Mouse (Mus musculus) liver, embryonic 13.5 days (tissue): Measurements from ENCODE around the gene Fnbp1. TPM values are rescaled to one million over a fixed set of nuclear protein-coding genes. Genes with fewer than 3 reads are reported as not detected.

Experiments used
- ATAC-seq: fragments of 200-750 bp; cut with Nextera tagmentation; 2 replicates; pipeline ENCODE4 v1.8.0; 2017; ENCODE audit warnings: low read depth, mild to moderate bottlenecking, moderate number of reproducible peaks, moderate library complexity
- DNase-seq: peaks from one replicate; pipeline ENCODE4 v3.0.0; 2022
- H3K27ac ChIP-seq: fragments of 300-500 bp; sonication (generic); 2 replicates; pipeline ENCODE4 v1.5.1; 2015; ENCODE audit warnings: moderate library complexity, mild to moderate bottlenecking, inconsistent platforms
- H3K27me3 ChIP-seq: fragments of 300-500 bp; sonication (generic); 2 replicates; pipeline ENCODE4 v1.6.1; 2015; ENCODE audit warnings: mild to moderate bottlenecking, inconsistent platforms
- H3K36me3 ChIP-seq: fragments of 300-500 bp; sonication (generic); 2 replicates; pipeline ENCODE4 v1.6.1; 2015; ENCODE audit warnings: mild to moderate bottlenecking, inconsistent platforms
- H3K4me1 ChIP-seq: fragments of 300-500 bp; sonication (generic); replicated peaks from 2 replicates; pipeline ENCODE4 v1.6.1; 2015; ENCODE audit warnings: inconsistent platforms
- H3K4me2 ChIP-seq: fragments of 300-500 bp; sonication (generic); 2 replicates; pipeline ENCODE4 v1.6.1; 2015; ENCODE audit warnings: inconsistent platforms, mild to moderate bottlenecking, moderate library complexity
- H3K4me3 ChIP-seq: fragments of 300-500 bp; sonication (generic); replicated peaks from 2 replicates; pipeline ENCODE4 v1.5.1; 2015; ENCODE audit warnings: mild to moderate bottlenecking, inconsistent platforms
- H3K9ac ChIP-seq: fragments of 300-500 bp; sonication (generic); 2 replicates; pipeline ENCODE4 v1.6.1; 2015; ENCODE audit warnings: mild to moderate bottlenecking, inconsistent platforms
- H3K9me3 ChIP-seq: fragments of 300-500 bp; sonication (generic); replicated peaks from 2 replicates; pipeline ENCODE4 v1.6.1; 2016; ENCODE audit warnings: inconsistent platforms
- WGBS: fragments of 180-500 bp; shearing (Covaris S2); methylation state at CpG from one replicate; pipeline ENCODE4 v1.1.7; 2015; ENCODE audit not compliant: insufficient replicate concordance; 5-methylcytosine and 5-hydroxymethylcytosine counted together
- polyA plus RNA-seq: library from polyadenylated mRNA; unstranded; fragments of >200 nt; fragmentation: Nextera tagmentation; extraction: Ambion mirVana; gene quantifications from 2 replicates; pipeline ENCODE4 v1.2.1, GENCODE M21; 2015

Fnbp1 gene
- polyA plus RNA-seq, 1 experiment from 2014 or later = 5.7 TPM

DNA sequence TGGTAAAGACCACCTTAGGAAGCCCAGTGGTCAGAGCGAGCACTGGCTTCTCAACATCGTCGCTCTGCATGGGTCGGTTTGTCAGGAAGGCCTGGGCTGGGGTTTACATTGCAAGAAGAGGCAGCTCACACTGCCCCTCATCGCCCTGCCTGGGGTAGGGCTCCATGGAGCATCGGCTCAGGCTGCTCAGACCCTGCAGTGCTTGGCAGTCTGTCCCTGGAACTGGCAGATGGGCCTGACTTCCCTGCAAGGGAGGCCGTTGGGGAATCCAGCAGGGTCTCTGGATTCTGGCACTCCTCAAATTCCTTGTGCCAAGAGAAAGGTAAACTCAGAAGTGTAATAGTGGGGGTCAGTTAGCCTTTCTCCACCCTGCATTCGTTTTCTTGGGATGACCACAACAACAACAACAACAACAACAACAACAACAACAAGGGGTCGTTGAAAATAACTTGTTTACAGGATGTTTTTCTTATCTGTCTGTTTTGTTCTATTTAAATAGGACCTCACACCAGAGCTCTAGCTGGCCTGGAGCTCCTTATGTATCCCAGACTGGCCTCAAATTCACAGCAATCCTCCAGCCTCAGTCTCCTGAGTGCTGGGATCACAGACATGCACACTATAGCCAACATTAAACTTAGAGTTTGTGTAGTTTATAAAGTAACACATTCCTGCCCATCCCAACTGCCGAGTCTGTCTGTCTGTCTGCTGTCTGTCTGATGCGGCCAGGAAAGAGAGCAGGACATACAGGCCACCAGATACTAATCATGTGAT, 75.6 kb downstream of the Fnbp1 start:
- WGBS = 75% methylated on average over 11 of the region's 11 CpGs
- Histone ChIP-seq H3K4me1 (peaks cover 38% of the 10 kb centered on the region), H3K27ac (no peak overlapping the region), H3K27me3 (no peaks in the 10 kb centered on the region), H3K36me3 (0 out of 2 replicates have a peak, but pooled peaks cover 4% of the 10 kb centered on the region), H3K4me3 (no peak overlapping the region), H3K9ac (no peak overlapping the region), H3K4me2 (no peak overlapping the region), H3K9me3 (no peaks in the 10 kb centered on the region)
- ATAC-seq (no peak), DNase-seq (no peak)

DNA sequence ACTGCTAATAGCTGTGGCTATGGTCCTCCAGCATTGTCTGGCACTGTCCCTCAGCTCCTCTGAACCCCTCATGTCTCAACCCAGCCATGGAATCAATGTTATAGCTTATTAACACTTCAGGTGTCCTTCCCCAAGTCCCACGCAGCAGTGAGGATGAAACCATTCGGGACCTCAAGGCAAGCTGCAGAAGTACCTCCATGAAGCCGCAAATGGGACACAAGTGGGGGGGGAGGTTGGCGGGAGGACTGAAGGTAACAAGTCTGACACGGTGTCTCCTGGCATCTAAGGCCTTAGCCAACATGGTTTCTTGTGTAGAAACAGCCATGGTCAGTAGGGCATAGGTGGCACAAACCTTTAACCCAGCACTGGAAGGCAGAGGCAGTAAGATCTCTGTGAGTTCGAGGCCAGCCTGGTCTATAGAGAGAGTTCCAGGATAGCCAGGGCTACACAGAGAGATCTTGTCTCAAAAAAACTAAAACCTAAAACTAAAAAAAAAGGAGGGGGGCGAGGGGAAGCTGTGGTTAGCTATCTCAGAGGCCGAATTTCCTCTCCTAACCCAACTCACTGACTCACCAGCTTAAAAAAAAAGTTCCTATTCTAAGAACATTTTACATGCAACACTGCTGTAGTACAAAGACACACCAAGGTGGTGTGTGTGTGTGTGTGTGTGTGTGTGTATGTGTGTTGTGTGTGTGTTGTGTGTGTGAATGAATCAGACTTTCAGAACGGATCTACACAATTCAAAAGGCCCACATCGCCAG, 79.8 kb downstream of the Fnbp1 start:
- 23% methylated on average over 10 of the region's 10 CpGs for WGBS
- DNase-seq (no peak), ATAC-seq (0 out of 2 replicates have a peak, but pooled peaks have one; percentile 19)
- peak overlapping the region; percentile 53; the same call in 1 of the 2 replicates for H3K9ac ChIP-seq
- no peak overlapping the region for H3K4me3 ChIP-seq
- H3K27me3 ChIP-seq = no peaks in the 10 kb centered on the region
- H3K27ac ChIP-seq = 0 out of 2 replicates have a peak overlapping the region, but pooled peaks have one; percentile 39
- peaks cover 29% of the 10 kb centered on the region for H3K4me1 ChIP-seq
- H3K4me2 ChIP-seq = peak overlapping the region; percentile 60
- H3K36me3 ChIP-seq = peaks cover 17% of the 10 kb centered on the region
- no peaks in the 10 kb centered on the region for H3K9me3 ChIP-seq

GRCm38 (mm10) chr2:31060787-31061730, 80.7 kb downstream of the Fnbp1 start:
- ATAC-seq (peak; percentile 51), DNase-seq (no peak)
- Histone ChIP-seq H3K4me3 (peak overlapping the region; percentile 25), H3K27me3 (no peaks in the 10 kb centered on the region), H3K4me2 (peak overlapping the region; percentile 60), H3K27ac (peak overlapping the region; percentile 39; the same call in 1 of the 2 replicates), H3K4me1 (peaks cover 29% of the 10 kb centered on the region), H3K9me3 (no peaks in the 10 kb centered on the region), H3K9ac (peak overlapping the region; percentile 53), H3K36me3 (peaks cover 27% of the 10 kb centered on the region)
- 25% methylated on average over 28 of the region's 28 CpGs for WGBS

- 65% methylated on average over 1 of the region's 1 CpGs for WGBS
- Histone ChIP-seq H3K9me3 (no peaks in the 10 kb centered on the region), H3K4me1 (peaks cover 29% of the 10 kb centered on the region), H3K4me2 (peak overlapping the region; percentile 60; the same call in 1 of the 2 replicates), H3K9ac (0 out of 2 replicates have a peak overlapping the region, but pooled peaks have one; percentile 53), H3K27ac (0 out of 2 replicates have a peak overlapping the region, but pooled peaks have one; percentile 39), H3K36me3 (peaks cover 35% of the 10 kb centered on the region), H3K4me3 (no peak overlapping the region), H3K27me3 (no peaks in the 10 kb centered on the region)
- DNase-seq (no peak), ATAC-seq (no peak)
Measured at GRCm38 (mm10) chr2:31060271-31060670, 81.5 kb downstream of the Fnbp1 start.

DNA sequence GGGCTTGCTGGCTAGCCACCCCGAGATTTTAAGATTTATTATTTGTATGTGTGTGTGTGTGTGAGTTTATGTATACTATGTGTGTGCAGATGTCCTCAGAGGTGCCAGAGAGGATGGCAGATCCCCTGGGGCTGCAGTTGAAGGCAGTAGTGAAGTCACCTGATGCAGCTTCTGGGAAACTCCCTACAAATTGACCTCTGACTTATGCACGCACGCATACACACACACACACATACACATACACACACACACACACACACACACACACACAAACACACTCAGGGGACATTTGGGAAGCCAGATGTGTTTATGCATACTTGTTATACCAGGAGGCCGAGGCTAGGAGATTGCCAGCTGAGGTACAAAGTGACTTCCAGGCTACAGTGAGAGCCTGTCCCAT, 83.4 kb downstream of the Fnbp1 start:
- Histone ChIP-seq H3K27ac (no peak overlapping the region), H3K4me1 (peaks cover 29% of the 10 kb centered on the region), H3K9me3 (no peaks in the 10 kb centered on the region), H3K9ac (no peak overlapping the region), H3K27me3 (no peaks in the 10 kb centered on the region), H3K36me3 (peaks cover 44% of the 10 kb centered on the region), H3K4me3 (no peak overlapping the region), H3K4me2 (no peak overlapping the region)
- WGBS = 77% methylated on average over 4 of the region's 4 CpGs
- DNase-seq (no peak), ATAC-seq (no peak)

DNA sequence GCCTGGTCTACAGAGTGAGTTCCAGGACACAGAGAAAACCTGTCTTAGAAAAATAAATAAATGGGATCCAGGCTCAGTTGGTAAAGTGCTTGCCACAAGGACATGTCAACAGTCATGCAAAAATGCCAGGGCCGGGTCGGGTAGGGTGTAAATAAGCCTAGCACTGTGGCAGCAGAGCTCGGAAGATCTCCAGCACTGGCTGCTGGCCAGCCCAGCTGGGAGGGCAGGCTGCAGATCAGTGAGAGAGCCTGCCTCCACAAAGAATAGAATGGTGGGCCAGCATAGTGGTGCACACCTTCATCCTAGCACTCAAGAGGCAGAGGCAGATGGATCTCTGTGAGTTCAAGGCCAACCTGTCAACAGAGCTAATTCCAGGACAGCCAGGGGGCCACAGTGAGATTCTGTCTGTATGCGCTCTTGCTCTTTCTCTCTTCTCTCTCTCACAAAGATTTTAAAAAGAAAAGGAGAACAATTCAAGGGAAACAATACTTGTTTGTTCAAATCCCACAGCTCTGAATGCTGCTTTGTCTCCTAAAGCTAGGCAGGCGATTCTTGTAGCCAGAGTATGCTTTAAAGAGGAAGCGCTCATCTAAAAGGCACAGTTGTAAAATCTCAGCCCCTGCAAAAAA, 84.1 kb downstream of the Fnbp1 start:
- Histone ChIP-seq H3K27me3 (no peaks in the 10 kb centered on the region), H3K4me2 (no peak overlapping the region), H3K36me3 (peaks cover 48% of the 10 kb centered on the region), H3K9ac (no peak overlapping the region), H3K9me3 (no peaks in the 10 kb centered on the region), H3K4me1 (peaks cover 24% of the 10 kb centered on the region), H3K4me3 (no peak overlapping the region), H3K27ac (no peak overlapping the region)
- ATAC-seq (no peak), DNase-seq (no peak)
- WGBS = 81% methylated on average over 6 of the region's 6 CpGs

DNA sequence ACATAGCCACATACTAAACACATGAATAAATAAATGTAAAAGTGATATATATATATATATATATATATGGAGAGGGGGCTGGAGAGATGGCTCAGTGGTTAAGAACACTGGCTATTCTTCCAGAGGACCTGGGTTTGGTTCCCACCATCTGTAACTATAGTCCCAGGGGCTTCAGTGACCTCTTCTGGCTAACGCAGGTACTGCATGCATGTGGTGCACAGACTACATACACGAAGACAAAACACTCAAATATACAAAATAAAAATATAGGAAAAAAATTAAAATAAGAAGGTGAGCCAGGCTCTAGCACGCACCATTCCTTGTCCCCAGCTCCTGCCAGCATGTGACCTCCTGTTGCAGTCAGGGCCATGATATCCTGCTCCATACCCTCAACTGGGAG, 85.7 kb downstream of the Fnbp1 start:
- Histone ChIP-seq H3K9ac (no peak overlapping the region), H3K4me1 (peaks cover 10% of the 10 kb centered on the region), H3K27ac (no peak overlapping the region), H3K36me3 (peaks cover 61% of the 10 kb centered on the region), H3K4me3 (no peak overlapping the region), H3K9me3 (no peaks in the 10 kb centered on the region), H3K4me2 (no peak overlapping the region), H3K27me3 (no peaks in the 10 kb centered on the region)
- ATAC-seq (no peak), DNase-seq (no peak)
- WGBS = 79% methylated on average over 3 of the region's 3 CpGs

DNA sequence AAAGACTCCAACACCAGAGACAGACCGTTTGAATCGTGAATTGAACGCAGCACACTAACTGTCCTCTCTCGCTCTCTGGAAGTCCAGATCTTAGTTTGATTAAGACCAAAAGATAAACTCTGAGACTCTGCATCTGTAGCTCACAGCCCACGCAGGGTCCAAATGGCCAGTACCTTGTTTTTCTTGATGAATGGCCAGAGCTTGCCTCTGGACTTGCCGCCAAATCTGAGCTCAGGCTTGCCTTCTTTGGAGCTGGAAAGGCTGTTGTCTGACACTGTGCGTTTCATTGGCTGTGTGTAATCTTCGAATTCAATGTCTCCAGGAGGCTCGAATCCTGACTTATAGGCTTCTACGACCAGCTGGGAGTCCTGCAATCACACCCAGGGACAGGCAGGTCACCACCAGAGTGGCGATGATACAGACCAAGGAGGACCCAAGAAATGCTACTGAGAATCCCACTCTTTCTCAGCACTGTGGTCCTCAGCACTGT, 87.9 kb downstream of the Fnbp1 start:
- Histone ChIP-seq H3K27ac (no peak overlapping the region), H3K9ac (no peak overlapping the region), H3K27me3 (no peaks in the 10 kb centered on the region), H3K4me2 (no peak overlapping the region), H3K4me1 (no peaks in the 10 kb centered on the region; the same call in 1 of the 2 replicates), H3K9me3 (no peaks in the 10 kb centered on the region), H3K36me3 (peaks cover 61% of the 10 kb centered on the region), H3K4me3 (no peak overlapping the region)
- WGBS = 78% methylated on average over 11 of the region's 11 CpGs
- DNase-seq = no peak
- no peak for ATAC-seq

- 76% methylated on average over 13 of the region's 13 CpGs for WGBS
- DNase-seq (no peak), ATAC-seq (no peak)
- no peak overlapping the region for H3K4me2 ChIP-seq
- no peak overlapping the region for H3K4me3 ChIP-seq
- no peaks in the 10 kb centered on the region for H3K27me3 ChIP-seq
- H3K4me1 ChIP-seq = peaks cover 5% of the 10 kb centered on the region
- no peak overlapping the region for H3K9ac ChIP-seq
- no peak overlapping the region for H3K27ac ChIP-seq
- peaks cover 57% of the 10 kb centered on the region for H3K36me3 ChIP-seq
- no peaks in the 10 kb centered on the region for H3K9me3 ChIP-seq
Measured at GRCm38 (mm10) chr2:31053426-31053825, 88.4 kb downstream of the Fnbp1 start.

- Histone ChIP-seq H3K9ac (no peak overlapping the region), H3K27me3 (no peaks in the 10 kb centered on the region), H3K9me3 (no peaks in the 10 kb centered on the region), H3K4me3 (no peak overlapping the region), H3K4me2 (no peak overlapping the region), H3K4me1 (peaks cover 12% of the 10 kb centered on the region), H3K36me3 (peaks cover 50% of the 10 kb centered on the region), H3K27ac (no peak overlapping the region)
- DNase-seq = no peak
- no peak for ATAC-seq
- 77% methylated on average over 10 of the region's 10 CpGs for WGBS
Measured at GRCm38 (mm10) chr2:31052441-31052840, 89.4 kb downstream of the Fnbp1 start.
